Mouse (Mus musculus) lung, embryonic 14.5 days (tissue): Measurements from ENCODE around the gene Sult1a1. TPM values are rescaled to one million over a fixed set of nuclear protein-coding genes. Genes with fewer than 3 reads are reported as not detected.

ENCODE experiments used
- ATAC-seq: fragments of 200-750 bp; cut with Nextera tagmentation; 2 replicates; pipeline ENCODE4 v1.8.0; 2017; ENCODE audit warnings: mild to moderate bottlenecking, moderate TSS enrichment, moderate library complexity; ENCODE audit not compliant: insufficient read depth
- DNase-seq: peaks from one replicate; pipeline ENCODE4 v3.0.0-alpha.2; 2015
- H3K27ac ChIP-seq: fragments of 300-500 bp; sonication (generic); 2 replicates; pipeline ENCODE4 v1.5.1; 2014; ENCODE audit warnings: low read depth, mild to moderate bottlenecking, moderate library complexity
- H3K27me3 ChIP-seq: fragments of 300-500 bp; sonication (generic); 2 replicates; pipeline ENCODE4 v1.6.1; 2014; ENCODE audit warnings: low read length, control low read depth; ENCODE audit not compliant: insufficient read depth
- H3K36me3 ChIP-seq: fragments of 300-500 bp; sonication (generic); 2 replicates; pipeline ENCODE4 v1.6.1; 2014; ENCODE audit warnings: control low read depth; ENCODE audit not compliant: insufficient read depth
- H3K4me1 ChIP-seq: fragments of 300-500 bp; sonication (generic); 2 replicates; pipeline ENCODE4 v1.6.1; 2014; ENCODE audit warnings: antibody characterized with exemption, control low read depth; ENCODE audit not compliant: insufficient read depth
- H3K4me2 ChIP-seq: fragments of 300-500 bp; sonication (generic); 2 replicates; pipeline ENCODE4 v1.6.1; 2014; ENCODE audit warnings: mild to moderate bottlenecking
- H3K4me3 ChIP-seq: fragments of 300-500 bp; sonication (generic); 2 replicates; pipeline ENCODE4 v1.5.1; 2014; ENCODE audit warnings: low read depth, low read length
- H3K9ac ChIP-seq: fragments of 300-500 bp; sonication (generic); 2 replicates; pipeline ENCODE4 v1.6.1; 2014
- H3K9me3 ChIP-seq: fragments of 300-500 bp; sonication (generic); 2 replicates; pipeline ENCODE4 v1.6.1; 2016; ENCODE audit warnings: low read depth, low read length, control low read depth
- CTCF ChIP-seq: IDR thresholded peaks from 2 replicates; pipeline ENCODE4 v1.5.1; 2016; ENCODE audit warnings: antibody characterized with exemption, low read depth
- whole genome bisulfite sequencing: fragments of 180-500 bp; shearing (Covaris S2); extraction: QIAGEN DNeasy Blood & Tissue Kit; methylation state at CpG from one replicate; pipeline ENCODE4 v1.1.7; 2014; 5-methylcytosine and 5-hydroxymethylcytosine counted together
- polyA plus RNA-seq: library from polyadenylated mRNA; unstranded; fragments of >200 nt; fragmentation: Nextera tagmentation; extraction: Ambion mirVana; gene quantifications from 2 replicates; pipeline ENCODE4 v1.2.1, GENCODE M21; 2014

Sult1a1 gene
- polyA plus RNA-seq, 1 experiment from 2014 or later: 1.4 TPM

DNA sequence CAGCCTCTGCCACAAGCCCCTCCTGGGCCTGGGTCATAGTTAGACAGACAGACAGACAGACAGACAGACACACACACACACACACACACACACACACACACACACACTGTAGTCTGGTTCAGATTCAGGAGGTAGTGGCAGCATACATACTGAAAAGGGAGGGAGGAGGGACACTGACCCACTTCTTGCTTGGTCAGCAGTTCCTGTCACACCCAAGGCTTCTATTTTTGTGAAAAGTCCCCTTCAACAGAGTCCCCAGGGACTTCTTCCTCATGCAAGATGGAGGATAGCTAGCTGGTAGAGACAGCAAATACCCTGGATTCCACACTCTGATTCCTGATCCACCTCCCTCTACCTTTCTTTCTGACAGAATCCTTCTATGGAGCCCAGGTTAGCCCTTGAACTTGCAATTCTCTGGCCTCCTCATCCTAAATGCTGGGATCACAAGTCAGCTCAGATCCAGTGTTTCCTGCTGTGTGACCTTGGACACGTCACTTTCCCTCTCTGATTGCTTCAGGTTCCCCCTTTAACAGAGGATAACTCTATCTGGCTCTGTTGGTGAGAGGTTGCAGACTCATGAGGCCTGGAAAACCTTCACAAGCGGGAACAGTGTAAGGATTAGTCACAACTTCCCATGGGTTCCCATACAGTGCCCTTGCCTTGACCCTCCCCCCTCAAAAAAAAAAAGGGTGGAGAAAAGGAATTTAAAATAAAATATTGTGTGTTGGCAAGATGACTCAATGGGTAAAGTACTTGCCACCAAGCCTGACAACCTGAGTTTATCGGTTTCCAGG lies 50.2 kb downstream of the Sult1a1 start:
- no peak for DNase-seq
- no peaks in the 10 kb centered on the region for H3K27me3 ChIP-seq
- 0 out of 2 replicates have a peak overlapping the region, but pooled peaks have one; percentile 42 for H3K27ac ChIP-seq
- ATAC-seq: no peak
- no peaks in the 10 kb centered on the region for H3K36me3 ChIP-seq
- no peak overlapping the region for H3K9ac ChIP-seq
- H3K4me2 ChIP-seq: peak overlapping the region; percentile 16; the same call in 1 of the 2 replicates
- 0 out of 2 replicates have a peak, but pooled peaks cover 6% of the 10 kb centered on the region for H3K4me1 ChIP-seq
- H3K4me3 ChIP-seq: no peak overlapping the region
- TF ChIP-seq CTCF: no peak
- 77% methylated on average over 3 of the region's 3 CpGs for WGBS
- no peaks in the 10 kb centered on the region for H3K9me3 ChIP-seq

DNA sequence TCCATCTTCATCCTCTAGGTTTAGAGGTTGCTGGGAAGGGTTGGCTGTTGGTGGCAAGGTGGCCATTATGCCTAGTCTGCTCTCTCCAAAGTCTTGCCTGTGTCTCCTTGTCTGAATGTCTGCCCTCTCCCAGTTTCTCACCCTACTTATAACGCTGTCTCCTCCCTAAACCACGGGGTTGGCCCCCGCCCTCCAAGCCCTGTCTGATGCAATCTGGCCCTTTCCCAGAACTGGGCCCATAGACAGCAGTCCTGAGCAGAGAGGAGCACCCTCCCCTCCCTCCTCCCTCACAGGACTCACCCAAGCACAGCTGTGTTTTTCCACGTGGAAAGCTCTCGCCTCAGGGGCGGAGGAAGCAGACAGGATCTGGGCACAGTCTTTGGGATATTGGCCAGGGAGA lies 50.9 kb downstream of the Sult1a1 start:
- ATAC-seq (peak; percentile 91), DNase-seq (peak; percentile 73)
- 25% methylated on average over 6 of the region's 6 CpGs for WGBS
- Histone ChIP-seq H3K4me3 (no peak overlapping the region), H3K27ac (0 out of 2 replicates have a peak overlapping the region, but pooled peaks have one; percentile 42), H3K4me2 (peak overlapping the region; percentile 16; the same call in 1 of the 2 replicates), H3K9ac (no peak overlapping the region), H3K9me3 (no peaks in the 10 kb centered on the region), H3K4me1 (0 out of 2 replicates have a peak, but pooled peaks cover 6% of the 10 kb centered on the region), H3K27me3 (no peaks in the 10 kb centered on the region), H3K36me3 (no peaks in the 10 kb centered on the region)
- no peak for TF ChIP-seq CTCF

DNA sequence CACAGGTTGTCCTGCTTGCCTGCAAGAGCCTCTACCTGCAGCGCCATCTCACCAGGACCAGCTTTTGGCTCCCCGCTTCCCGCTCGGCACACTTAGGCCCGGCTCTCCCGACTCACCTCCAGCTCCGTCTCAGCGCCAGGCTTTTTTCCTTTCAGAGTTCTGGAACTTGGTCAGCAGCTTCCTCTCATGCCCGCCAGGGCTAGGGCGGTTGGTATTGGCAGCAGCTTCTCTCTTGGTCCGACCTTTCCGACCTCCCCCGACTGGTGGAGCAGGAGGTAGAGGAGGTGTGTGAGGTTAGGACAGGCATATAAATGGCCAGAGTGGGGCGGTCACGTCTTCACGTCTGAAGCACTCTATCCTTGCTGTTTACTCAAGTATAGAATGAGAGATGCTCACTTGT lies 51.5 kb downstream of the Sult1a1 start:
- DNase-seq (no peak), ATAC-seq (no peak)
- Histone ChIP-seq H3K27me3 (no peaks in the 10 kb centered on the region), H3K4me3 (no peak overlapping the region; the same call in 1 of the 2 replicates), H3K36me3 (no peaks in the 10 kb centered on the region), H3K9me3 (no peaks in the 10 kb centered on the region), H3K9ac (no peak overlapping the region), H3K4me2 (peak overlapping the region; percentile 16; the same call in 1 of the 2 replicates), H3K27ac (no peak overlapping the region), H3K4me1 (0 out of 2 replicates have a peak, but pooled peaks cover 6% of the 10 kb centered on the region)
- TF ChIP-seq CTCF: no peak
- WGBS: 51% methylated on average over 16 of the region's 16 CpGs

DNA sequence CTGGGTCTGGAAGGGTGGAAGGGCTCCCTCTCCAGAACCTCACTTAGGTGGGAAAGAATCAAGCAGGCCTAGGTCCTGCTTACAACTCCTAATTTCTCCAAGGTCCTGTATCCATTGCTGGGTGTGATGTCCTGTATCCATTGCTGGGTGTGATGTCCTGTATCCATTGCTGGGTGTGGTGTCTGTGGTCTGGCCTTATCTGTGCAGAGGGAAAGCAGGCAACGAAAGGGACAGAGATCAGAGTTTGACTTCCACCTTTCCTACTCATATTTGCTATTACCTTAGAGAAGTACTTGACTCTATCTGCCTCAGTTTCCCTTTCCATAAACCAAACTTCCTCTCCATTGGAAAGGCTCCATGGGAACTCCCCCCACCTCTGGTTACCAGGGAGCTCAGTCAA lies 52.9 kb downstream of the Sult1a1 start:
- 72% methylated on average over 1 of the region's 1 CpGs for WGBS
- Histone ChIP-seq H3K27me3 (no peaks in the 10 kb centered on the region), H3K4me1 (0 out of 2 replicates have a peak, but pooled peaks cover 6% of the 10 kb centered on the region), H3K36me3 (no peaks in the 10 kb centered on the region), H3K9ac (no peak overlapping the region), H3K4me2 (no peak overlapping the region), H3K9me3 (no peaks in the 10 kb centered on the region), H3K27ac (no peak overlapping the region), H3K4me3 (no peak overlapping the region)
- no peak for TF ChIP-seq CTCF
- ATAC-seq (no peak), DNase-seq (no peak)

Other genes starting within 250 kb of the Sult1a1 start
- 33.8 and 34.5 TPM in 2 replicates for gene Rabep2, start 247.7 kb downstream of the Sult1a1 start, polyA plus RNA-seq
- 0.32 TPM in 1 of 2 replicates, not detected in the other for gene Atp2a1, start 213.3 kb downstream of the Sult1a1 start, polyA plus RNA-seq
- 42.0 and 46.5 TPM in 2 replicates for gene Sh2b1, start 201.0 kb downstream of the Sult1a1 start, polyA plus RNA-seq
- gene Tufm, start 189.1 kb downstream of the Sult1a1 start, polyA plus RNA-seq: 126 and 128 TPM in 2 replicates
- gene Atxn2l, start 173.0 kb downstream of the Sult1a1 start, polyA plus RNA-seq: 57.0 and 61.9 TPM in 2 replicates
- gene Eif3c, start 110.0 kb downstream of the Sult1a1 start, polyA plus RNA-seq: 169 and 183 TPM in 2 replicates
- gene Apobr, start 91.5 kb downstream of the Sult1a1 start, polyA plus RNA-seq: 0.32 and 0.54 TPM in 2 replicates
- 24.1 and 27.3 TPM in 2 replicates for gene Cln3, start 90.6 kb downstream of the Sult1a1 start, polyA plus RNA-seq
- not detected in 2 replicates for gene Il27, start 81.5 kb downstream of the Sult1a1 start, polyA plus RNA-seq
- 9.7 and 10.7 TPM in 2 replicates for gene Nupr1, start 45.6 kb downstream of the Sult1a1 start, polyA plus RNA-seq
- 49.5 and 61.3 TPM in 2 replicates for gene Sgf29, start 27.1 kb downstream of the Sult1a1 start, polyA plus RNA-seq
- 123 and 126 TPM in 2 replicates for gene Bola2, start 19.0 kb upstream of the Sult1a1 start, polyA plus RNA-seq
- gene Slx1b, start 19.4 kb upstream of the Sult1a1 start, polyA plus RNA-seq: 8.9 and 9.7 TPM in 2 replicates
- 29.2 and 29.3 TPM in 2 replicates for gene Coro1a, start 31.4 kb upstream of the Sult1a1 start, polyA plus RNA-seq
- gene Mapk3, start 83.2 kb upstream of the Sult1a1 start, polyA plus RNA-seq: 111 and 117 TPM in 2 replicates
- 3.3 and 3.4 TPM in 2 replicates for gene Gdpd3, start 89.9 kb upstream of the Sult1a1 start, polyA plus RNA-seq
- gene Ypel3, start 100.5 kb upstream of the Sult1a1 start, polyA plus RNA-seq: 87.8 and 91.2 TPM in 2 replicates
- 0.28 TPM in 1 of 2 replicates, not detected in the other for gene Tbx6, start 105.1 kb upstream of the Sult1a1 start, polyA plus RNA-seq
- gene Ppp4c, start 116.1 kb upstream of the Sult1a1 start, polyA plus RNA-seq: 278 and 300 TPM in 2 replicates
- 0.17 and 0.88 TPM in 2 replicates for gene Fam57b, start 121.2 kb upstream of the Sult1a1 start, polyA plus RNA-seq
- gene 4930451I11Rik, start 155.2 kb upstream of the Sult1a1 start, polyA plus RNA-seq: not detected in 2 replicates
- 0.33 and 0.80 TPM in 2 replicates for gene Doc2a, start 171.0 kb upstream of the Sult1a1 start, polyA plus RNA-seq
- 19.9 and 26.7 TPM in 2 replicates for gene Hirip3, start 185.5 kb upstream of the Sult1a1 start, polyA plus RNA-seq
- gene Ino80e, start 185.9 kb upstream of the Sult1a1 start, polyA plus RNA-seq: 92.9 and 99.7 TPM in 2 replicates
- gene Taok2, start 208.3 kb upstream of the Sult1a1 start, polyA plus RNA-seq: 34.8 and 40.1 TPM in 2 replicates
- gene Tmem219, start 246.5 kb upstream of the Sult1a1 start, polyA plus RNA-seq: 26.7 and 31.5 TPM in 2 replicates